8 mouse cellular contexts compared by ENCODE assay signal in genomic region chr2:30205629-30206357, GRCm38 (mm10). TPM values are rescaled to one million over a fixed set of nuclear protein-coding genes. Genes with fewer than 3 reads are reported as not detected.
DNase-seq lines count a peak whose midpoint lies in the region; ATAC-seq lines count a peak whose summit lies in the region.

Gene Kyat1 (minus strand): TSS chr2:30205847.

- no peaks in the 10 kb centered on the region for H3K27me3 ChIP-seq in intestine, embryonic 14.5 days (replicated peaks; ENCODE audit: control insufficient read depth, insufficient read depth, low read length)

- peak; percentile 91 to 92 for DNase-seq in adrenal gland, adult 18-20 months (ENCODE audit: low spot score in 2 of 2)
- DNase-seq in embryo, embryonic 11 days = peak; percentile 97
- DNase-seq in gastrocnemius, postnatal 25 days = peak; percentile 90
- DNase-seq in intestine, embryonic 14.5 days (ENCODE audit: low spot score) = peak; percentile 97
- DNase-seq in left cerebral cortex, postnatal 14 days (ENCODE audit: low spot score in 2 of 2) = peak; percentile 92 to 93
- peak; percentile 96 for DNase-seq in mesoderm, embryonic 11.5 days (ENCODE audit: low read depth, low spot score)
- DNase-seq in right cerebral cortex, postnatal 36 days (ENCODE audit: low spot score in 2 of 2) = peak; percentile 91 to 92
- DNase-seq in yolk sac, embryonic 10.5 days (ENCODE audit: low spot score) = peak; percentile 92

- H3K9ac ChIP-seq in intestine, embryonic 14.5 days (ENCODE audit: low read length) = peak within 1 kb of the TSS; percentile 45

- under 1% methylated on average over 44 of the region's 44 CpGs for WGBS in intestine, embryonic 14.5 days

- H3K4me1 ChIP-seq in intestine, embryonic 14.5 days (replicated peaks; ENCODE audit: control insufficient read depth, insufficient read depth, low read length) = peaks cover 6% of the 10 kb centered on the region

- H3K36me3 ChIP-seq in intestine, embryonic 14.5 days (ENCODE audit: control insufficient read depth, insufficient read depth, low read length) = no peaks in the 10 kb centered on the region

- H3K9me3 ChIP-seq in intestine, embryonic 14.5 days (ENCODE audit: control insufficient read depth, low read length) = no peaks in the 10 kb centered on the region

- H3K4me3 ChIP-seq in intestine, embryonic 14.5 days (ENCODE audit: low read depth, low read length) = peak within 1 kb of the TSS; percentile 59

- ATAC-seq in intestine, embryonic 14.5 days (replicated peaks; ENCODE audit: low FRiP score, low TSS enrichment, low read depth) = peak; percentile 94

- intact Hi-C loops in left cerebral cortex, postnatal 14 days (cut with DNase I) = loop anchor here (2.0 kb wide), 1 partner anchor 31 kb away; the partner anchor contains the start of gene Lrrc8a

- H3K27ac ChIP-seq in intestine, embryonic 14.5 days (ENCODE audit: low read depth) = peak within 1 kb of the TSS; percentile 49; the same call in 1 of the 2 replicates

- peak within 1 kb of the TSS; percentile 75 for H3K4me2 ChIP-seq in intestine, embryonic 14.5 days (ENCODE audit: low read length)

RNA-seq across cellular contexts. Expression of gene Kyat1, which starts in this region (rescaled TPM):
- total RNA-seq in adrenal gland, adult 18-20 months (2021) = 10 to 100 TPM; 18.2 to 26.3 TPM
- total RNA-seq in gastrocnemius, postnatal 25 days (2021) = 10 to 100 TPM; 22.9 to 24.6 TPM
- 13.0 and 15.6 TPM in 2 replicates for polyA plus RNA-seq in intestine, embryonic 14.5 days (2014; fragmentation: Nextera tagmentation; extraction: Ambion mirVana)
- 10 to 100 TPM; 15.2 to 15.5 TPM for total RNA-seq in left cerebral cortex, postnatal 14 days (2021)

Comparison
In these comparisons a context has a peak if more than half of its experiments do, and no peak if none do; other contexts are left out.
1. Peak in every context shown above with its lines: DNase-seq, ATAC-seq, H3K4me3 ChIP-seq and H3K27ac ChIP-seq.